Mouse (Mus musculus): ENCODE results near the gene Ptprd. TPM values are rescaled to one million over a fixed set of nuclear protein-coding genes. Genes with fewer than 3 reads are reported as not detected.

The Ptprd gene
- polyA plus RNA-seq, 1 experiment from 2014 or later: 14.0 TPM

DNA sequence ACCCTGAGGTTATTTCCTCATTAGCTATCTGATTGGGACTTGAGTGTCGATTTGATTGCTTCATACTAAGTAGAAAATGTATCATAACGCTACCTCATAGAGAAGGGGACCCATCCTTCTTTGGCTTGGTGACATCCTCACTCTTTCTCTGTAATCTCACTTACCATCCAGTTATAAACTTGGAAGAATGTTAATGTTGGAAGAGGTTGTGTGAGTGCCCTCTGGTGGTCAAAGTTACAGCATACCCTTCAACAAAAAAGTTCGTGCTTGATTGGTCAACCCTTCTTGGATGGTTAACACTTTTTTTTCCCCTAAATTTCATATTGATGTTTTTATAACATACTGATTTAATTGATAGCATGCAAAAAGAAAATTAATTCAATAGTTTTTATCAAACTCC, 1263.5 kb downstream of the Ptprd start:
- no peak overlapping the region for H3K9ac ChIP-seq (ENCODE audit: low read length)
- H3K4me2 ChIP-seq (ENCODE audit: low read depth, low read length): no peak overlapping the region
- H3K9me3 ChIP-seq (ENCODE audit: control insufficient read depth, low read length): no peaks in the 10 kb centered on the region
- 30% methylated on average over 3 of the region's 3 CpGs for WGBS
- H3K4me1 ChIP-seq (replicated peaks; ENCODE audit: control insufficient read depth, insufficient read depth, low read length): no peaks in the 10 kb centered on the region
- no peak overlapping the region for H3K27ac ChIP-seq (ENCODE audit: low read length)
- H3K36me3 ChIP-seq (ENCODE audit: control insufficient read depth, insufficient read depth, low read length): no peaks in the 10 kb centered on the region
- H3K4me3 ChIP-seq (ENCODE audit: low read length): no peak overlapping the region
- no peaks in the 10 kb centered on the region for H3K27me3 ChIP-seq (ENCODE audit: control insufficient read depth, insufficient read depth, low read depth, low read length)
- no peak for ATAC-seq (ENCODE audit: low read depth)

DNA sequence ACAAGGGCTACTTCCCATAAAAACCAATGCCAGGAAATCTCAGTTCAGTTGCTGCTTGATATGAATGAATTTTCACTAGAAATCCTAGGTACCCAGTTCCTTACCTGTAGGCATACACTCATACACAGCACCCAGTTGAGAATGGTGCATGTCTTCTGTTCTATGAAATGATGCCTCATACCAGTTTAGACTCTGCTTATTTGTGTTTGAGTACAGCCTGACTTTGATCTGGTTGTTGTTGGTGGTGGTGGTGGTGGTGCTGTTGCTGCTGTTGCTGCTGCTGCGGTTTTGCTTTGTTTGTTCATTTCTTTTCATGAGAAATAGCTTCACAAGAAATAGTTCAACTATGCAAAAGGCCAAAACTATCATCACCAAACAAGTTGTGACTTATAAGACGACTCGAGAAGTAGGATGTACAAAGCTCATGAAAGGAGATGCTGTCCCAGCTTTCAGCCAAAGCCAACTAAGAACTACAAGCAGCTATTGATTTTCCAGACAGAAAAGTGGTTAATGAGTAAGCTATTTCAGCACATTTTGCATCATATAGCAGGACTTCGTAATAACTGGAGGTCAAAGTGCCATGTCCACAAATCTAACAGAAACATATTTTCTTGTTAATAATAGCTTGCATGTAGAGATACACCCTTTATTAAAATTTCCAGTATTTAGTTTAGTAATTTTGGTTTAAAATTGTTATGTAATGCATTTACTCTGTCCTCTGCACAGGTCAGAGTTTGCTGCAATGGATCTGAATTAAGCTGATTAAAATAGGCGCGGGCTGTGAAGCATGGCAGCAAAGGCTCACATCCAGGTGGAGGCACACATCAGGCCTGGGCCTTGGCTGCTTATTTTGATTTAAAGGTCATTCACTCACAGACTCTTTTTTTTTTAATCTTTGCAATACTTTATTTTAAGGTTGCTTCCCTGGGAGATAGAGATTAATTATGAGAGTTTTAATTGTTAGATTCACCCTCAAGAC, 1270.1 kb downstream of the Ptprd start:
- no peak overlapping the region for H3K27ac ChIP-seq (ENCODE audit: low read length)
- H3K27me3 ChIP-seq (ENCODE audit: control insufficient read depth, insufficient read depth, low read depth, low read length): no peaks in the 10 kb centered on the region
- no peak for ATAC-seq (ENCODE audit: low read depth)
- no peak overlapping the region for H3K4me2 ChIP-seq (ENCODE audit: low read depth, low read length)
- no peaks in the 10 kb centered on the region for H3K9me3 ChIP-seq (ENCODE audit: control insufficient read depth, low read length)
- H3K9ac ChIP-seq (ENCODE audit: low read length): no peak overlapping the region
- WGBS: 75% methylated on average over 6 of the region's 6 CpGs
- H3K4me3 ChIP-seq (ENCODE audit: low read length): no peak overlapping the region
- H3K36me3 ChIP-seq (ENCODE audit: control insufficient read depth, insufficient read depth, low read length): no peaks in the 10 kb centered on the region
- no peaks in the 10 kb centered on the region for H3K4me1 ChIP-seq (replicated peaks; ENCODE audit: control insufficient read depth, insufficient read depth, low read length)

DNA sequence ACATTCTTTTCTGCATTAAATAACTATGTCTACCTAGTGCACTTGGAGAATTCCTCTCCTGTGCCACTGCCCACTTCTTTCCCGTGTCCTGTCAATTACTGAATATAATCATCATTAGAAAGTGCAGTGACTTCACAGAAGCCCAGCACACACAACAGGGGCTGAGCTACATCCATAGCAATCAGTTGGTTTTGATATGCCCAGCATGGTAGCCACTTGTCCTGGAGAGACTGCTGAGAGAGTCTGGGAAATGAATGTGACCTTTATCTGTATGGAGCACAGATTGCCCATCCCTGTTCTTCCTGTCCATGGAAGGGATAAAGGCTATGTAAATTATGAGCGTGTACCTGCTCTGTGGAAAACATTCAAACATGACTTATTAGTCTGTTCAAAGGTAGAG, 1280.2 kb downstream of the Ptprd start:
- Histone ChIP-seq H3K36me3 (ENCODE audit: control insufficient read depth, insufficient read depth, low read length) (no peaks in the 10 kb centered on the region), H3K4me3 (ENCODE audit: low read length) (no peak overlapping the region), H3K27me3 (ENCODE audit: control insufficient read depth, insufficient read depth, low read depth, low read length) (no peaks in the 10 kb centered on the region), H3K9ac (ENCODE audit: low read length) (no peak overlapping the region), H3K9me3 (ENCODE audit: control insufficient read depth, low read length) (no peaks in the 10 kb centered on the region), H3K4me2 (ENCODE audit: low read depth, low read length) (no peak overlapping the region), H3K4me1 (replicated peaks; ENCODE audit: control insufficient read depth, insufficient read depth, low read length) (no peaks in the 10 kb centered on the region), H3K27ac (ENCODE audit: low read length) (no peak overlapping the region)
- no peak for ATAC-seq (ENCODE audit: low read depth)
- 67% methylated on average over 2 of the region's 2 CpGs for WGBS

DNA sequence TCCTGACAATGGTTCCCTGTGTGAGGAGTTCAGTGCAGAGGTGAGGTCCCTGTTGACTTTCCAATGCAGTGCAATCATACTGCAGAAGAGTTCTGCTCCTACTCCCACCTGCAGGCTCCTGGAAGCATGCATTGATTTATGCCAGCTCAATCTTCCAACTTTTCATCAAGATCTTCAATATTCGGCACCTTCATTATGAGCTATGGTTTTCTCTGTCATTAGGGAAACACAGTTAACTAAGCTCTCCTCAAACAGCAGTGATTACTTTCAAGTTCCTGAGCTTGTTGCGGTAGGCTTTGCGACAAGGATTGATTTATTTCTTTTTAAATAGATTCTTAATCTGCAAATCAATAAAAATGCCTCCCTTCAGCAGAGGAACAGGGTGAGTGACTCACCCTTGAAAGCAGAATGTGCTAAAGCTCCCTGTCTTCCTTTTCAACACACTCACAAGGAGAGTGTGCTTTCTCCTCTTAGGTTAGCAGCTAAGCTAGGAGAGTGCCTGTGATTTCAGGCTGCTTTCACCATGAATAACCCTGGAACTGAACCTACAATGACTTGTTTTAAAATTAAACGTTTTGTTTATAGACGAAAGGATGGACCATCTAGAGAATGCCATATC, 1298.1 kb downstream of the Ptprd start:
- no peak overlapping the region for H3K27ac ChIP-seq (ENCODE audit: low read length)
- no peaks in the 10 kb centered on the region for H3K9me3 ChIP-seq (ENCODE audit: control insufficient read depth, low read length)
- ATAC-seq (ENCODE audit: low read depth): no peak
- H3K4me3 ChIP-seq (ENCODE audit: low read length): no peak overlapping the region
- H3K27me3 ChIP-seq (ENCODE audit: control insufficient read depth, insufficient read depth, low read depth, low read length): no peaks in the 10 kb centered on the region
- no peak overlapping the region for H3K4me2 ChIP-seq (ENCODE audit: low read depth, low read length)
- H3K9ac ChIP-seq (ENCODE audit: low read length): no peak overlapping the region
- no peaks in the 10 kb centered on the region for H3K36me3 ChIP-seq (ENCODE audit: control insufficient read depth, insufficient read depth, low read length)
- H3K4me1 ChIP-seq (replicated peaks; ENCODE audit: control insufficient read depth, insufficient read depth, low read length): no peaks in the 10 kb centered on the region
- WGBS: 69% methylated on average over 5 of the region's 5 CpGs

DNA sequence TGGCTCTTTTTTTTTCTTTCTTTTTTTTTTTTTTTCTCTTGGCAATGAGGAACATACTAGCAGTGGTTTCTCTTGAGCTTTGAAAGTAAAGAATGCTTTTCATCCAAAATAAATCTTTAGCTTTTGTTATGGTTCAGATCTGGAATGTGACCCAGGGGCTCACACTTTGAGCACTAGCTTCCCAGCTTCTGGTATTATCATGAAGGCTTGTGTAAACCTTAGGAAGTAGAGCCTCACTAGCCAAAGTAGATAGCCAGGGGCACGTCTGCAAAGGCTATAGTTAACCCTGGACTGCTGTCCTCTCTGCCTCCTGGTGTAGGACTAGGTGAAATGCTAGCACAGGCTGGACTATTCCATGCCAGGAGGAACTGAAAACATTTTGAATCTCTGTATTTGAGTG, 1310.1 kb downstream of the Ptprd start:
- WGBS: 3% methylated on average over 1 of the region's 1 CpGs
- no peak overlapping the region for H3K9ac ChIP-seq (ENCODE audit: low read length)
- H3K27ac ChIP-seq (ENCODE audit: low read length): no peak overlapping the region
- ATAC-seq (ENCODE audit: low read depth): no peak
- H3K27me3 ChIP-seq (ENCODE audit: control insufficient read depth, insufficient read depth, low read depth, low read length): no peaks in the 10 kb centered on the region
- H3K36me3 ChIP-seq (ENCODE audit: control insufficient read depth, insufficient read depth, low read length): no peaks in the 10 kb centered on the region
- no peak overlapping the region for H3K4me3 ChIP-seq (ENCODE audit: low read length)
- H3K4me1 ChIP-seq (replicated peaks; ENCODE audit: control insufficient read depth, insufficient read depth, low read length): no peaks in the 10 kb centered on the region
- H3K4me2 ChIP-seq (ENCODE audit: low read depth, low read length): no peak overlapping the region
- no peaks in the 10 kb centered on the region for H3K9me3 ChIP-seq (ENCODE audit: control insufficient read depth, low read length)

DNA sequence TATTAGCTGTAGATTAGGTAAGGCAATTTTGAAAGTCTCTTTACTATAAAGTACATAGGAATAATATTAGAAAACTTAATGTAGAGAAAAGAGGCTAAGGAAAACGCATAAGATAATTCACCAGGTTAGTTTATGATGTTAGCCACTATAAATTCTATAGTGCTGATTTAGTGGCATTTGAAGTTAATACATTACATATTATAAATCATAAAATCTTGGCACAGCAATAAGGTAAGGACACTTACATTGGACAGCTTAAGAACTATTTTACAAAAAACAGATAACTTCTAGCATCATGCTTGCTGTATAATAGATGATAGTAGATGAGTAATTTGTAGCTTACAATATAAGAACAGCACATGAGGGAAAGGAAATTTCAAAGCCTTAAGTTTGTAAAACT, 1322.1 kb downstream of the Ptprd start:
- H3K27me3 ChIP-seq (ENCODE audit: control insufficient read depth, insufficient read depth, low read depth, low read length): no peaks in the 10 kb centered on the region
- no peaks in the 10 kb centered on the region for H3K4me1 ChIP-seq (replicated peaks; ENCODE audit: control insufficient read depth, insufficient read depth, low read length)
- no peaks in the 10 kb centered on the region for H3K9me3 ChIP-seq (ENCODE audit: control insufficient read depth, low read length)
- H3K36me3 ChIP-seq (ENCODE audit: control insufficient read depth, insufficient read depth, low read length): no peaks in the 10 kb centered on the region
- H3K27ac ChIP-seq (ENCODE audit: low read length): no peak overlapping the region
- no peak overlapping the region for H3K4me2 ChIP-seq (ENCODE audit: low read depth, low read length)
- WGBS: 70% methylated on average over 1 of the region's 1 CpGs
- H3K9ac ChIP-seq (ENCODE audit: low read length): no peak overlapping the region
- ATAC-seq (ENCODE audit: low read depth): no peak
- no peak overlapping the region for H3K4me3 ChIP-seq (ENCODE audit: low read length)

DNA sequence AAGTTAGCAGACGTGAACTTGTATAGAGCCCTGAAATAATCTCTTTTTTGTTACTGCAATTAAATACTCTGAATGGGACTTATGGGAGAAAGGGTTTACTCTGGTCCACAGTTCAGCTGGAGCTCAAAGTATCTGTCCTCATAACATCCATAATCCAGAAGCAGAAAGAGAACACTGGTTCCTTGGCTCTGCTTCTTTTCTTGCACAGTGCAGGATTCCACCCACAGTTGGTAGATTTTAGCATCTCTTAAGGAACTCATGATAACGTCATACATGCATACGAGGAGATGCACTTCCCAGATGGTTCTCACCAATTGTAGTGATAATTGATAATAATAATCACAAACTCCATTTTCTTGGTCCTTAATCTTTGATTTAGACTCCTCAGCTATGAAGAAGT, 1330.2 kb downstream of the Ptprd start:
- no peak overlapping the region for H3K4me3 ChIP-seq (ENCODE audit: low read length)
- WGBS: 74% methylated on average over 3 of the region's 3 CpGs

DNA sequence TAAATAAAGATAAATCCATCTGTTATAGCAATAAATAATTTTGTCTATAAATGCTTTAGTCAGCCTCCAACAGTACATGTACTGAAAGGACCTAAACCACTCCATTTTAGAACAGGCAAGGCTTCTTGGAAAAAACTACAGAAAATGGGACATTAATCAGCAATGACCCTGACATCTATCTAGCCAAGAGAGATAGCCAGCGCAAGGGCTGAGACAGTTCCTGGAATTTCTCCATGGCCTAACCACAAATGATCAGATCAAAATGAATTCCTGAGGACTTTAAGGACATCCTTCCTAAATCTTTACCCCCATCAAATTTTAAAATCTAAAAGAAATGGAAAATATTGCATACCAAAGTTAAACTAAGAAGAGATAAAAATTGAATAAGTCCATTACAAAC, 1340.8 kb downstream of the Ptprd start:
- no peak overlapping the region for H3K27ac ChIP-seq (ENCODE audit: low read length)
- H3K27me3 ChIP-seq (ENCODE audit: control insufficient read depth, insufficient read depth, low read depth, low read length): no peaks in the 10 kb centered on the region
- no peaks in the 10 kb centered on the region for H3K4me1 ChIP-seq (replicated peaks; ENCODE audit: control insufficient read depth, insufficient read depth, low read length)
- no peak for ATAC-seq (ENCODE audit: low read depth)
- no peak overlapping the region for H3K4me2 ChIP-seq (ENCODE audit: low read depth, low read length)
- no peaks in the 10 kb centered on the region for H3K36me3 ChIP-seq (ENCODE audit: control insufficient read depth, insufficient read depth, low read length)
- no peaks in the 10 kb centered on the region for H3K9me3 ChIP-seq (ENCODE audit: control insufficient read depth, low read length)
- no peak overlapping the region for H3K9ac ChIP-seq (ENCODE audit: low read length)
- 82% methylated on average over 1 of the region's 1 CpGs for WGBS
- H3K4me3 ChIP-seq (ENCODE audit: low read length): no peak overlapping the region

More for the DNA sequence above, 1330.2 kb downstream of the Ptprd start:
- Histone ChIP-seq H3K27me3 (ENCODE audit: control insufficient read depth, insufficient read depth, low read depth, low read length) (no peaks in the 10 kb centered on the region), H3K36me3 (ENCODE audit: control insufficient read depth, insufficient read depth, low read length) (no peaks in the 10 kb centered on the region), H3K9ac (ENCODE audit: low read length) (no peak overlapping the region), H3K4me1 (replicated peaks; ENCODE audit: control insufficient read depth, insufficient read depth, low read length) (no peaks in the 10 kb centered on the region), H3K4me2 (ENCODE audit: low read depth, low read length) (no peak overlapping the region), H3K27ac (ENCODE audit: low read length) (no peak overlapping the region), H3K9me3 (ENCODE audit: control insufficient read depth, low read length) (no peaks in the 10 kb centered on the region)
- ATAC-seq (ENCODE audit: low read depth): no peak

DNA sequence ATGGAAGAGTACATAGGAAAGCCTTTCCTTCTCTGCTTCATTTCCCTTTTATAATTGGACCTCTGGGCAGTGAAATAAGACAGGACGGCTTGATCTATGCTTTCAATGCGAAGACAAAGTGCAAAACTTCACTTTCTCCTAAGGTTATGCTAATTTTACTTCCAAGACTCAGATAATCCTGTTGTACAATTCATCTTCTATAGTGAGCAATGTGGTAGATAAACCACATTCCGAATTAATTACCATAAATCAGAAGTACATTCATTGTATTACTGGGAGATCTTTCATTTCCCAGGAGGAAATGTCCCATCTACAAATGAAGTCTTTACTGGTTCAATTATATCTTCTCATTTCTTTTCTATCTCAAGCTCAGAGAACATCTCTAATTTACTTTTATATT, 1346.2 kb downstream of the Ptprd start:
- no peak overlapping the region for H3K9ac ChIP-seq (ENCODE audit: low read length)
- no peak overlapping the region for H3K4me2 ChIP-seq (ENCODE audit: low read depth, low read length)
- no peaks in the 10 kb centered on the region for H3K36me3 ChIP-seq (ENCODE audit: control insufficient read depth, insufficient read depth, low read length)
- H3K27ac ChIP-seq (ENCODE audit: low read length): no peak overlapping the region
- H3K9me3 ChIP-seq (ENCODE audit: control insufficient read depth, low read length): no peaks in the 10 kb centered on the region
- WGBS: 74% methylated on average over 3 of the region's 3 CpGs
- no peak for ATAC-seq (ENCODE audit: low read depth)
- no peaks in the 10 kb centered on the region for H3K4me1 ChIP-seq (replicated peaks; ENCODE audit: control insufficient read depth, insufficient read depth, low read length)
- H3K4me3 ChIP-seq (ENCODE audit: low read length): no peak overlapping the region
- no peaks in the 10 kb centered on the region for H3K27me3 ChIP-seq (ENCODE audit: control insufficient read depth, insufficient read depth, low read depth, low read length)

All from lung, embryonic 16.5 days (tissue).